Mouse (Mus musculus): ENCODE data around the gene Slc16a3. TPM values are rescaled to one million over a fixed set of nuclear protein-coding genes. Genes with fewer than 3 reads are reported as not detected.

The Slc16a3 gene
- polyA plus RNA-seq, 1 experiment from 2014 or later: 63.5 TPM

DNA sequence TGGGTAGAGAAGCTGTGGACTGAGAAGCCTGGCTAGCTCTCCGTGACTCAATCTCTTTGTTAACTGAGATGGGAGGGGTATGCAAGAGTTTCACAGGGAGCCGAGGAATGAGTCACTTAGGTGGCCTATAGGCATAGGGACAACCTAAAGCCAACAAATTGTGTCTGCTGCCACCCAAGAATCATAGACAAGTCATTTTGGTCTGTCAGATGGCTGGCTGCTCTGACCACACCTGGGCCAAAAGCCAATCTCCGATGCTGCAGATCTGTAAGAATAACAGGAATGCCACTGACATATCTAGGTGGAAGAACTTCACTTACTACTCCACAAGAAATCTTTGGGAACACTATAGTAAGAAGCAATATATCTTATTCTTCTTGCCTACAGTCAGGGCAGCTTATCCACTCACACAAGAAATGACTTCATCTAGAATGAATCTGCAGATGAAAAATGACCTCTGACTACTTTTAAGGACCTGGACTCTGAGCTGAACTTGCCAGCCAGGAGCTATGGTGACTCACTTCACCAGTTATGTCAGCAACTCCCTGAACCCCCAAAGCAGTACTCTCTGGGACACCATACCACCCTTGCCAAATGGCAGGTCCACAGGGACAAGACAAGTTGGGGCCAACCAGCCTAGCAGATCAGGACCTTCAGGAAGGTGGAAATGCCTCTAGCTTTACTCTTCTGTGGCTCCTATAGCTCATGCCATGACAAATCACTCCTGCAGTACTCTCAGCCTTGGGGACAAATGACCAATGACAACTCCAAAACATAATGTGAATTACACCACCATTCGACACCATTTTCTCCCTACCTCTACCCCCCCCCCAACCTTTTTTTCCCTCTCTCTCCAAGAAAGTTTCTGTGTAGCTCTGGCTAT lies 36.4 kb downstream of the Slc16a3 start:
- H3K4me1 ChIP-seq (ENCODE audit: insufficient read depth, low read length): peaks cover 22% of the 10 kb centered on the region
- H3K36me3 ChIP-seq (ENCODE audit: insufficient read depth, low read length): peaks cover 54% of the 10 kb centered on the region
- H3K4me3 ChIP-seq (ENCODE audit: low read length): no peak overlapping the region
- 70% methylated on average over 4 of the region's 4 CpGs for WGBS
- no peaks in the 10 kb centered on the region for H3K27me3 ChIP-seq (ENCODE audit: insufficient read depth, low read length)
- no peak for ATAC-seq (ENCODE audit: low FRiP score, low TSS enrichment)
- H3K9ac ChIP-seq (replicated peaks; ENCODE audit: low read length): no peak overlapping the region
- H3K9me3 ChIP-seq (ENCODE audit: low read length): no peaks in the 10 kb centered on the region
- no peak overlapping the region for H3K27ac ChIP-seq (ENCODE audit: low read length)
- H3K4me2 ChIP-seq (replicated peaks; ENCODE audit: low read depth, low read length): no peak overlapping the region

DNA sequence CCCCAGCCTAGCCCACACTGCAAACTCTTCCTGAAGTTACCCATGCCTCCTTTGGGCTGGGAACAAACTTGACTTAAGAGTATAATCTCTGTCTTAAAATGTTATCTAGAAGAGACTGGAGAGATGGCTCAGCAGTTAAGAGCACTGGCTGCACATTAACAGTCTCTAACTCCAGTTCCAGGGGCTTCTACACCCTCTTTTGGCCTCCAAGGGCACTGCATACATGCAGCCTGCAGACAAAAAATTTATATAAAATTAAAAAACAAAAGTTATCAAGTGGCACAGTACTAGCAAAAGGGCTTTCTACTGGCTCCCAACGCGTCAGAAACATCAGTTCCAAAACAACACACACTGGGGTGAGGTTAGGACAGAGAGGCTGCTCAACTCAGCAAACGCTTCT lies 39.3 kb downstream of the Slc16a3 start:
- H3K9ac ChIP-seq (replicated peaks; ENCODE audit: low read length): no peak overlapping the region
- H3K9me3 ChIP-seq (ENCODE audit: low read length): no peaks in the 10 kb centered on the region
- no peak overlapping the region for H3K4me3 ChIP-seq (ENCODE audit: low read length)
- H3K27ac ChIP-seq (ENCODE audit: low read length): no peak overlapping the region
- H3K27me3 ChIP-seq (ENCODE audit: insufficient read depth, low read length): no peaks in the 10 kb centered on the region
- 69% methylated on average over 3 of the region's 3 CpGs for WGBS
- ATAC-seq (ENCODE audit: low FRiP score, low TSS enrichment): no peak
- H3K4me1 ChIP-seq (ENCODE audit: insufficient read depth, low read length): peaks cover 31% of the 10 kb centered on the region
- H3K4me2 ChIP-seq (replicated peaks; ENCODE audit: low read depth, low read length): no peak overlapping the region
- H3K36me3 ChIP-seq (ENCODE audit: insufficient read depth, low read length): peaks cover 31% of the 10 kb centered on the region

DNA sequence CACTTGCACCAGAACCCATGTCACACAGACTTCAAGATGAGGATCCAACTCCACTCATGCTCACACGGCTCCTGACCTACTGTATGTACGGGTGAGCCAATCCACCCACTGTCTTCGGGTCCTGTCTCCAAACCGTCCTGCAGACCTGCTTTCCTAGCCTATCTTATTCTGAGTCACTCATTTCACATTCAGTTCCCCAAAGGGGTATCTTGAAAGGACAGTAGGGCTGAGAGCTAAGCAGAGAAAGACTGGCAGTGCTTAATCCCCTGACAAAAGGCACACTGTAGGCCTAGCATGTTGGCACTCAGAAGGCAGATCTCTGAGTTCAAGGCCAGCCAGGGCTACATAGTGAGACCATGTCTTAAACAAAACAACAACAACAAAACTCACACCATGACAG lies 40.1 kb downstream of the Slc16a3 start:
- no peak for ATAC-seq (ENCODE audit: low FRiP score, low TSS enrichment)
- H3K4me3 ChIP-seq (ENCODE audit: low read length): 0 out of 2 replicates have a peak overlapping the region, but pooled peaks have one; percentile 98
- peaks cover 23% of the 10 kb centered on the region for H3K36me3 ChIP-seq (ENCODE audit: insufficient read depth, low read length)
- H3K4me2 ChIP-seq (replicated peaks; ENCODE audit: low read depth, low read length): peak overlapping the region; percentile 96
- no peak overlapping the region; the same call in 1 of the 2 replicates for H3K9ac ChIP-seq (replicated peaks; ENCODE audit: low read length)
- WGBS: 71% methylated on average over 4 of the region's 4 CpGs
- H3K4me1 ChIP-seq (ENCODE audit: insufficient read depth, low read length): peaks cover 34% of the 10 kb centered on the region
- H3K27me3 ChIP-seq (ENCODE audit: insufficient read depth, low read length): no peaks in the 10 kb centered on the region
- H3K27ac ChIP-seq (ENCODE audit: low read length): no peak overlapping the region
- no peaks in the 10 kb centered on the region for H3K9me3 ChIP-seq (ENCODE audit: low read length)

DNA sequence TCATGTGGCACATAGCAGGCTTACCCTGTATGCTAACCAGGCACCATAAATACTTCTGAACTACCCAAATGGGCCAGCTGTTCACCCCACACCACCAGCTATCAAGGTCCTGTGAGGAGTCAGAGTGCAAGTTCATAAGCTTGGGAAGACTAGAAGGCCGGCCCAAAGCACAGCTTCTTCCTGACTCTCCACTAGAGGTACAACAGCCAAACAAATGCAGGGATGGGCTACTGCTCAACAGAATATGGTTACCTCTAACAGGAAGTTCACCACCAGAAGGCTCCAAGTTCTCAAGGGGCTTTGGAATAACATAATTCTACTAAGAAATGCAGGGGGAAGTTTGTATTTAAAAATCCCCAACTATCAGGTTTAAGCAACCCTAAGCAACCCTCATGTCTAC lies 41.2 kb downstream of the Slc16a3 start:
- no peaks in the 10 kb centered on the region for H3K9me3 ChIP-seq (ENCODE audit: low read length)
- peak overlapping the region; percentile 98 for H3K4me3 ChIP-seq (ENCODE audit: low read length)
- H3K4me1 ChIP-seq (ENCODE audit: insufficient read depth, low read length): peaks cover 34% of the 10 kb centered on the region
- WGBS: 6% methylated on average over 1 of the region's 1 CpGs
- peak overlapping the region; percentile 100 for H3K9ac ChIP-seq (replicated peaks; ENCODE audit: low read length)
- H3K27me3 ChIP-seq (ENCODE audit: insufficient read depth, low read length): no peaks in the 10 kb centered on the region
- H3K36me3 ChIP-seq (ENCODE audit: insufficient read depth, low read length): peaks cover 15% of the 10 kb centered on the region
- no peak for ATAC-seq (ENCODE audit: low FRiP score, low TSS enrichment)
- H3K27ac ChIP-seq (ENCODE audit: low read length): peak overlapping the region; percentile 96
- peak overlapping the region; percentile 96 for H3K4me2 ChIP-seq (replicated peaks; ENCODE audit: low read depth, low read length)

DNA sequence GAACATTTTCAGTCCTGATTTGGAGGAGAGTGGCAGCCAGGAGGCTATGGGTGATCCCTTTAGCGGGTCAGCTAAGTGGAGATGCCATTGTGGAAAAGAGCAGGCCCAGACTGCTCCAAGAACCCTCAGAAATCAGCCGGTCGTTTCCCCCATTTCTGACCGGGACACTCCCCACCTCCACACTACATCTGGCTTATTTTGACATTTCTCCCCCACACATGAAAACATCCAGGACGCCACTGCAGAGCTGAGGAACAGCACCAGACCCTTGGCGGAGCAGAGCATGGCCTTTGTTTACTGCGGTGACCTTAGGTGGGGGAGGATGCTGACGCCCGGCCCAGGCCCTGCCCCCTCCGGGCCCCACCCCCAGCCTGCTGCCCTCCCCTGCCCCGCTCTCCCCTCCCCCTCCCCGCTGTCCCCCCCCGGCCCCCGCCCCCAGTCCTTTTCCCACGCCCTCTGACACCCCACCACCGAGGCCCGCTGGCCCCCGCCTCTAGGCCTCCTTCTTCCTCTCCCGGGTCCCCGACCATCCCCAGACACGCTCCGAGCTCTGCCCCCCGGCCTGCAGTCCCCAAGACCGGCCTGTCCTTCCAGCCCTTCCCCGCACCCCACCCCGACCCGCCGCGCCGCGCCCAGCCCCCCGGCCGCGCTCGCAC lies 42.0 kb downstream of the Slc16a3 start:
- peaks cover 15% of the 10 kb centered on the region for H3K36me3 ChIP-seq (ENCODE audit: insufficient read depth, low read length)
- peak overlapping the region; percentile 96 for H3K4me2 ChIP-seq (replicated peaks; ENCODE audit: low read depth, low read length)
- H3K27me3 ChIP-seq (ENCODE audit: insufficient read depth, low read length): no peaks in the 10 kb centered on the region
- H3K9ac ChIP-seq (replicated peaks; ENCODE audit: low read length): peak overlapping the region; percentile 100
- no peaks in the 10 kb centered on the region for H3K9me3 ChIP-seq (ENCODE audit: low read length)
- 0% methylated on average over 20 of the region's 35 CpGs for WGBS
- ATAC-seq (ENCODE audit: low FRiP score, low TSS enrichment): peak; percentile 60
- peak overlapping the region; percentile 98 for H3K4me3 ChIP-seq (ENCODE audit: low read length)
- peak overlapping the region; percentile 96 for H3K27ac ChIP-seq (ENCODE audit: low read length)
- H3K4me1 ChIP-seq (ENCODE audit: insufficient read depth, low read length): peaks cover 34% of the 10 kb centered on the region

DNA sequence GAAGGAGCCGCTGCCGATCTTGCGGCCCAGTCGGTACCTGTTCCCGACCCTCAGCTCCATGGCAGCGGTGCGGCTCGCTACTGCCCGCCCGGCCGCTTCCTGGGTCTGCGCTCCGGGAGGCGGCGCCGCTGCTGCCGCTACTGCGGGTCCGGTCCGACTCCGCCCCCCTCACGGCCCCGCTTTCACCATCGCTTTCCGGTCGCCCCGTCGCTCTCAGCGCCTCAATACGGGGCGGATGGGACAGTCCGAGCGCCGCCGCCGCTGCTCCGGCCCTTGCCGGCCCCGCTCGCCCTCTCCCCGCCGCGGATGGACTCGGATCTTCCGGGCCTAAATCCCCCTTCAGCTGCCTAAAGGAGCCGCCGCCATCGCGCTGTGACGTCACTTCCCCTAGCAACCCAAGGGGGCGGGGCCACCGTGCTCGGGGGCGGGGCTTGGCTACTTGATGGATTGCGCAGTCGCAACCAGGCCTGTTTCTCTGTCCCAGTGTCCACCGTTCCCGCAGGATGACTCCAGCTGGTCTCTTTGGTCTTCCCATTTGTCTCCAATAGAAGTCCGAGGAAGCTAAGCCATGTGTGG lies 42.8 kb downstream of the Slc16a3 start, which contains the start of gene Csnk1d:
Gene Csnk1d (minus strand): TSS at position 380 of the 576 bp plus-strand sequence.
- Histone ChIP-seq H3K36me3 (ENCODE audit: insufficient read depth, low read length) (peaks cover 9% of the 10 kb centered on the region), H3K9me3 (ENCODE audit: low read length) (no peaks in the 10 kb centered on the region), H3K4me2 (replicated peaks; ENCODE audit: low read depth, low read length) (peak within 1 kb of the TSS; percentile 96), H3K27ac (ENCODE audit: low read length) (peak within 1 kb of the TSS; percentile 96), H3K4me1 (ENCODE audit: insufficient read depth, low read length) (peaks cover 34% of the 10 kb centered on the region), H3K9ac (replicated peaks; ENCODE audit: low read length) (peak within 1 kb of the TSS; percentile 100), H3K4me3 (ENCODE audit: low read length) (peak within 1 kb of the TSS; percentile 98), H3K27me3 (ENCODE audit: insufficient read depth, low read length) (no peaks in the 10 kb centered on the region)
- WGBS: under 1% methylated on average over 57 of the region's 59 CpGs
- peak; percentile 88 for ATAC-seq (ENCODE audit: low FRiP score, low TSS enrichment)

DNA sequence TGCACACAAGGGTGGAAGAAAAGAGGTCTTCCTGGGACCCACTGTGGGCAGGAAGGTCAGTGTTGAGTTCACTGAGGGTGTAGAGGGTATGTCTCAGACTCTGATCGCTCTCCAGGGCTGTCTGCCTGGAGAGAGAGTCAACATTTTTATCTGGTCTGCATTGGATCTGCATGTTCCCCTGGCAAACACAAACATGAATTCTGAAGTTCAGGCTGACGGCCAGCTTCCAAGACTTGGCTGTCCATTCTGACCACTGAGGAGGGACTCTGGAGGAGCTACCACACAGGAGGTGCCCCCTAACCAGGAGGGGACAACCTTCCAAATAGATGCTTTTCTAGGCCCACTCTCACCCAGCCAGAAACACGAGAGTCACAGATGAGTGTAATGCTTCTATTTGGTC lies 43.5 kb downstream of the Slc16a3 start:
- no peak for ATAC-seq (ENCODE audit: low FRiP score, low TSS enrichment)
- WGBS: 69% methylated on average over 3 of the region's 3 CpGs
- peak overlapping the region; percentile 96 for H3K4me2 ChIP-seq (replicated peaks; ENCODE audit: low read depth, low read length)
- H3K9ac ChIP-seq (replicated peaks; ENCODE audit: low read length): peak overlapping the region; percentile 100
- H3K9me3 ChIP-seq (ENCODE audit: low read length): no peaks in the 10 kb centered on the region
- no peaks in the 10 kb centered on the region for H3K27me3 ChIP-seq (ENCODE audit: insufficient read depth, low read length)
- peak overlapping the region; percentile 96; the same call in 1 of the 2 replicates for H3K27ac ChIP-seq (ENCODE audit: low read length)
- H3K4me3 ChIP-seq (ENCODE audit: low read length): peak overlapping the region; percentile 98
- peaks cover 34% of the 10 kb centered on the region for H3K4me1 ChIP-seq (ENCODE audit: insufficient read depth, low read length)
- H3K36me3 ChIP-seq (ENCODE audit: insufficient read depth, low read length): 0 out of 2 replicates have a peak, but pooled peaks cover 3% of the 10 kb centered on the region

DNA sequence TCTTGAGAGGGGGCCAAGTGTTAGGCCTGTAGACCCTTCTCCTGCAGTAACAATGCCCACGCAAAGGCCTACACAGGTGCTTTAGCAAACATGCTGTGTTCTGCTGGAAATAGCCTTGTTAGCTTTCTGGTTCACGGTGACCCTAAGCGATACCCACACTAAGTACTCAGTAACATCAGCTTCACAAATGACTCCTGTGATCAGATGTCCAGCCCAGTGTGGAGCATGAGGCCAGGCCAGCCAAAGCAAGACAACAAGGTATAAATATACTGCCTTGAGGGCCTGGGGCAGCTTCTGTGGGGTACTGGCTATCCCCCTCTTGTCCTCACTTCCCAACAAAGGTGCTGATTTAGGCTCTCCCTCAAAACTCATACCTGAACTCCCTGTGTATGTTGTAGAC lies 44.8 kb downstream of the Slc16a3 start:
- Histone ChIP-seq H3K27me3 (ENCODE audit: insufficient read depth, low read length) (no peaks in the 10 kb centered on the region), H3K9me3 (ENCODE audit: low read length) (no peaks in the 10 kb centered on the region), H3K9ac (replicated peaks; ENCODE audit: low read length) (no peak overlapping the region), H3K4me2 (replicated peaks; ENCODE audit: low read depth, low read length) (no peak overlapping the region), H3K36me3 (ENCODE audit: insufficient read depth, low read length) (no peaks in the 10 kb centered on the region), H3K4me3 (ENCODE audit: low read length) (no peak overlapping the region), H3K4me1 (ENCODE audit: insufficient read depth, low read length) (peaks cover 31% of the 10 kb centered on the region), H3K27ac (ENCODE audit: low read length) (no peak overlapping the region)
- WGBS: 96% methylated on average over 3 of the region's 3 CpGs
- ATAC-seq (ENCODE audit: low FRiP score, low TSS enrichment): no peak

DNA sequence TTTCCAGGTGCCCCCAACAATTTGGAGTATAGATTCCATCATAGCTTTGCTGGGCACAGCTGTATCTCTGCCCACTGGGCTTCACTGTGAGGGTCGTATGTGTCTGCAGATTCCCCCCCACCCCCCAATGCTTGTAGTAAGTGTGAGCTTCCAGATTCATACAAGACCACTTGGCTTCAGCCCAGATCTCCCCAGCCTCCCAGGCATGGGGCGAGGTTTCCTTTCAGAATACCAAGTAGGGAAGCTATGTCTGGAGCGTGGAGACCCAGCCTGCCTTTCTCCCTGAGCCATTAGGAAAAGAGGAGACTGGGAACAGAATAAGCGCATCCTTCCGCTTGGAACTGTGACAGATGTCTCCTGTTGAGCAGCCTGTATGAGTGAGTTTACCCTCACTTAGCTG lies 45.3 kb downstream of the Slc16a3 start:
- ATAC-seq (ENCODE audit: low FRiP score, low TSS enrichment): no peak
- Histone ChIP-seq H3K4me1 (ENCODE audit: insufficient read depth, low read length) (peaks cover 26% of the 10 kb centered on the region), H3K27ac (ENCODE audit: low read length) (no peak overlapping the region), H3K9ac (replicated peaks; ENCODE audit: low read length) (no peak overlapping the region), H3K27me3 (ENCODE audit: insufficient read depth, low read length) (no peaks in the 10 kb centered on the region), H3K4me2 (replicated peaks; ENCODE audit: low read depth, low read length) (no peak overlapping the region), H3K36me3 (ENCODE audit: insufficient read depth, low read length) (no peaks in the 10 kb centered on the region), H3K9me3 (ENCODE audit: low read length) (no peaks in the 10 kb centered on the region), H3K4me3 (ENCODE audit: low read length) (no peak overlapping the region)
- 83% methylated on average over 5 of the region's 5 CpGs for WGBS

All from kidney, embryonic 16.5 days (tissue).